Mouse (Mus musculus): ENCODE data around the gene Sema4a.

- TF ChIP-seq CTCF (conservative IDR thresholded peaks at IDR 0.05; ENCODE audit: low read length) (no peak), POU5F1 (IDR thresholded peaks at IDR 0.05; ENCODE audit: borderline replicate concordance, low read length) (no peak), NANOG (IDR thresholded peaks at IDR 0.05; ENCODE audit: borderline replicate concordance, low read length) (no peak)
Measured at GRCm38 (mm10) chr3:88495741-88496415, 34.9 kb upstream of the Sema4a start.

All from E14TG2a.4 (cell line).